Mouse (Mus musculus) erythroblast, adult 5-6 weeks (primary cell): ENCODE data around the gene 4933415A04Rik. TPM values are rescaled to one million over a fixed set of nuclear protein-coding genes. Genes with fewer than 3 reads are reported as not detected.

Experiments
- ATAC-seq: replicated peaks from 2 replicates; pipeline ENCODE4 v1.8.0; 2016; ENCODE audit warnings: moderate number of reproducible peaks, mild to moderate bottlenecking, moderate TSS enrichment, inconsistent platforms; ENCODE audit not compliant: poor library complexity, low FRiP score, severe bottlenecking
- total RNA-seq, 2 experiments: library from RNA; stranded (forward) in 1 of 2; stranded (reverse) in 1 of 2; fragments of 150-400 nt in 1 of 2; fragments of 200-764, 138-1000 nt in 1 of 2; gene quantifications; 2 replicates each; pipeline versions ENCODE4 v1.2.3 to v1.2.4; 2015 to 2017; ENCODE audit warnings: low replicate concordance in 2 of 2

Gene 4933415A04Rik
- total RNA-seq, 2 experiments from 2014 or later = not detected

DNA sequence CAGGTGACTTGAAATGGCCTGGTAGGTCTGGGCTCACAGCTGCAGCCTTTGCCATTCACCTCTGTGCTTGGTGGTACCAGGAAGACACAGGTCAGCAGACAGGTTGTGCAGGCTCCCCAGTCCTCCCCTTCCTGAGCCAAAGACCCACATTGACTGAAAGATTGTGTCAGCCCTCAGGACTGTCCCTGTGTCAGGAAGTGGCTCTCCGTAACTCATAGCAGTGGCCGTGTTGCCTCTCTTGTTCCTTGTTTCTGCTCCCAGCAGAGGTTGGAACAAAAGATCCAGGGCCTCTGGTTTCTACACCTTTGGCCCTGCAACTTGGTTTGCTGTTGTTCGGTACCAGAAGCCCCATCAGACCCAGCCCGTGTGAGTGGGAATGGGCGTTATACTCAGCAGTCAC, 17.7 kb upstream of the 4933415A04Rik start:
- no peak for ATAC-seq

DNA sequence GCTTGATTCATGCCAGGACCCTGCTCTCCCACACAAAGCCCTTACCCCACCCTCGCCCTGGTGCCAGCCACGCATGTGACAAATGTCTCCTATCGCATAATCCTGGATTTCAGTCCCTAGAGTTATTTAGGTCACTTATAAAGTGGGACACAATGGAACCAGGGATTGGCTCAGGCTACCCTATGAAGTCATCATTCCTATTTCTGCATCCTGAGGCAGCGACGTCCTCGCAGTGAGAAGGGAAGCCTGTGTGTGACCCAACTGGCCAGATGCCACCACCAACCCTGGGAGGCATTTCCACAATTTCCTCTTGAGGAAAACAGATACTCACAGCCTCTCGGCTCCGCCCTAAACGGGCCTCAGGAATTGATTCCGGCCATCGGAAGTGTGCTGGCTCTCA, 17.2 kb upstream of the 4933415A04Rik start:
- no peak for ATAC-seq

DNA sequence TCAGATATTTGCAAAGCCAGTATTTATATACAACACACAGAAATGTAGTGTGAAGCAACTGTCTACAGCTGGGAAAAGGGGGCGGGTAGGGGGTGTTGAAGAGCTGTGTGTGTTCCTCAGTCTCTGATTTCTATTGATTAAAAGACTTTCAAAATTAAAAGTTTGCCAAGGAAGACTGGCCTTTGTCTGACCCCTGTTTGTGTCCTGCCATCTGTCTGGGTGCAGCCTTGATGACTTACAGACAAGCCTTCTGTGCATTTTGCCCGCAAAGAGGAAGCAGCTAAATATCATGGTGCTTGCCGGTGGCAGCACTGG, 11.8 kb upstream of the 4933415A04Rik start:
- no peak for ATAC-seq

DNA sequence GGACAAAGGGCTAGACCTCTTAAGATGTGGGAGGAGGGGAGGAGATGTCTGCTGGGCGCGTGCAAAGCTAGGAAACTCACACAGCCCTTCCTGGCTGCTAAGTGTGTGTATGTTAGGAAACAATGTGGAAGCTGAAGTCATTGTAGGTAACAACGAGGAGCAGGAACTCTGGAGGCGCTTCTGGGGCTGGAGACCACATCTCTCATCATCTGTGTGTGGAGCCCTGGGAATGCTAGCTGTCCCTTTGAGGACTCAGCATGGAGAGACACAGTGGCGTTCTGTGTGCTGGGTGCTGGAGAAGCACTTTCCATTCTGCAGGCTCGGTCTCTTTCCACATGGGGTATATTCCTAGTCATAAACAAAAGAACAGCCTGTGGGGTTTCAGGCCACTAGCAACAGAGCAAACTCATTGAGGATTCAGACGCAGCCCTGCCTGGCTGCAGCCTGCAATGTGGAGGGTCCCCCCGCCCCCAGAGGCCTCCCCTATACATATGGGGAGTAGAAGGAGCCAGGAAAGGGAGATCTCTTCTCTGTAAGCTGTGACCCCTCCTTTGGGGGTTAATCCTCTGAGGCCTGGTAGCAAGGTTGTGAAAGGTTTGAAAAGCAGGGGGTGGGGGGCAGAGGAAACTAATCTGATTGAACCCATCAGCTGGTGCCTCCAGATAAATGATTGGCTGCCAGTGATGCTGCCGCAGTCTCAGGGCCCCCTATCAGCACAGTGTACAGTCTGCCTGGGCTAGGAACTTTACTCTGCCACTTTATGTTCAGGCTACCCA, 11.3 kb upstream of the 4933415A04Rik start:
- no peak for ATAC-seq

DNA sequence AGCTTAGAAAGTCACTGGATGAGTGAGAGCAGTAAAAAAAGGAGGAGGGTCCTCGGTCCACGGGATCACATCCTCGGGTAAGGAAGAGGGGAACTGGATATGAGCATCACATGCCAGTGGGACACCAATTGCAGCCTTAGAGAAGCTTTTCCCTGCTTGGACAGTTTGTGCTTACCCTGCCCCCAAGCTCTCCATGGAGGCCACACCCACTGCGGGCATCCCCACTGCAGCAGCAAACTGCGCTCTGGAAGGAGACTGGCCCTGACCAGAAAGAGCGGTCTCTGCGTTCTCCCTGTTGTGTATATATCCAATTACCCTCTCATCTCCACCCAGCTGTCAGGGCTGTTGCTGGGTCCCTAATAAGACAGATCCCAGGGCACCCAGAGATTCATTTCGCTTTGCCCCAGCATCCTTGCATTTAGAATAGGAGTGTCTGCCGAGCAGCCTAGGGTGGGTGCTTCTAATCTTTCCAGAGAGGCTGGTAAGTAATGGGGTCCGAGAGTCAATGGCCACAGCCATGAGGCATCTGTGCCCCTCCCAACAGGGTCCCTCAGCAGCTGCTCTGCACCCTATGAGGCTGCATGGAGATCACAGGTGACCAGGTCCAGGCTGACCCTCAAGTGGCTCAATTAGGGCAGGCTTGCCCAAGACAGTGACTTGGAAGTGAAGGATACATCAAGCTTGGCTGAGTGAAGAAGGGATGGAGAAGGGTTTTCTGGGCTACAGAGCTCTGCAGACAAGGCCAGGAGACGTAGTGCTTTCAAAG, 8.9 kb upstream of the 4933415A04Rik start:
- no peak for ATAC-seq

DNA sequence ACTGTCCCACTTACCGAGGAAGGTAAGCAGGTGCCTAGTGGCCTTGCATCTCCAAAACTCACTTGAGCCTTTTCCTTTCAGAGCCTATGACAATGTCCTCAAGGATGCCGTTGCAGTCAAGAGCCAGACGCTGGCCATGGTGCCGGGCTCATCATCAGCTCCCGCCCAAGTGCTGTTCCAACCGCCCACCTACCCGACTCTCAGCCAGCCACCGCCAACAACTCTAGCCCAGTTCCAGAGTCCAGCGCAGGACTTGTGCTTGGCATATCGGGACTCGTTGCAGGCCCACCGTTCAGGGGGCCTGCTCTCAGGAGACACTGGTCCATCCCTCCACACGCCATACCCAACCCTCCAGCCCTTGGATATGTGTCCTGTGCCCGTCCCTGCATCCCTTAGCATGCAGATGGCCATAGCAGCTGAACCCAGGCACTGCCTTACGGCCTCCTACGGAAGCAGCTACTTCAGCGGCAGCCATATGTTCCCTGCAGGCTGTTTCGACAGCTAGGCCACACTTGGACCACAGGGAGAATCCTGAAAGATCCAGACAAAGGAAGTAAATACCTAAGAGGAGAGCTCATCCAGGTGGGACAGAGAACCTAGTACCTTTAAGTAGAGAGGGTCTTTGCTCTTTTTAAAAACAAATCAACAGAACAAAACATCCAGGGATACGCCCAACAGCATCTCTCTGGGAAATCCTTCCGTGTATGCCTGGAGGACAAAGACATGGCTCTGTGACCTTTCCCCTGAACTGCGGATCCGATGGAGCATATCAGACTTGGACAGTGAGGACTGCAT, 1.4 kb upstream of the 4933415A04Rik start:
- ATAC-seq = no peak

DNA sequence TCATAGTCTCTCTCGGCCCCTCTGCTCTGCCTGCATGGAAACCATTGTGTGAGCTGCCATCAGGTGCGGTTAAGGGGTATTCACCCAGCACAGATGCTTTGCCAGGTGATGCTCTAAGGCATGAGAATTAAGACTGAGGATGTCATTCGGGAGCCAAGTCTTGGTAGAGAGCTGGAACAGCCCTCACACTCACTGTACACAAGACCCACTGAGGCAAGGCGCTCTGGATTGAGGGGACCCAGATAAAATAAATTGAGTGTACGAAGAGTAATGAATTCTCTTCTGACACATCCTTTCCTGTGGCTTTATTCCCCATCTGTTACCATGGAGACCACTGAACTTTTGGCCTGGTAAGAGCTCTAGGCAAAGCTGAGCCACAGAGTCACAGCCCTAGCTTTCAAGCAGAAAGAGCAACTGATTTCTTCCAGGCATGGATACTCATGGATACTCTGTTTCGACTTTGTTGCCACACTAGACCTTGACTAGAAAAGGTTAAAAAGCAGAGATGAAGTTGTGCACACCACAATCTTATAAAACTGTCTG, 2.8 kb downstream of the 4933415A04Rik start:
- no peak for ATAC-seq

DNA sequence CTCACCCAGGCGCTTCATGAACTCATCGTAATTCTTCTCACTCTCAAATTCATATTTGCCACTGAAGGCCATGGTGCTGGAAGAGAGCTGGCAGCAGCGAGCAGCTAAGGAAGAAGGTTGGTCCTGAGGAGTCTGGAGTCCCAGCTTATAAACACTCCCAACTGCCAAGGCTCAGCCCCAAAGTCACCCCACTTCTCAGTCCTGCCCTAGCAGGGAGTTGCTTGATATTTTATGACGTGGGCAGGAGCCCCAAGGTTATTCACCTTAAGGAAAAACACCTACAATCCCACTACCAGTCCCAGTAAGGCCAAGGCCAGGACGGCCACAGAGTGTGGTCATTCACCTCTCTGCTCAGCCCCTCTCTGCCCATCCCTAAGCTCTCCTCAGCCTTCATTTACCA, 14.6 kb downstream of the 4933415A04Rik start, which contains the start of gene Fabp6:
Fabp6 (minus strand) TSS at position 101 of the 400 bp plus-strand sequence.
- no peak for ATAC-seq

DNA sequence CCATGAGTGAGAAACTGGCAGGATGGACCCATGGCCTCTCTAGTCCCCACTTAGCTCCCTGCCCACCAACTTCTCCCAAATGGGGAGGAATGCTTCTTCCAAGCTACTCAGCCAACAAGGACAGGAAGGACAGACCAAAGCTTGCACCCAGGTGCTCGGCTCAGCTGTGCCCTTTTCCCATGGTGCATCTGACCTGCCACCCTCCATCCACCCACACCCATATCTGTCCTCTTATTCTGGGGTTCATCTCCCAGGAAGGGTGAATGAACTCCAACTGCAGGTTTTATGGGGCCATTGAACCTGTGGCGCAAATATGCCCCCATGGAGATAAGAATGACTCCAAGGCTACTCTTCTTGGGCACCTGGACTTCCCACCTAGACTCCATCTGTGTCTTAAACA, 17.4 kb downstream of the 4933415A04Rik start:
- ATAC-seq = no peak

DNA sequence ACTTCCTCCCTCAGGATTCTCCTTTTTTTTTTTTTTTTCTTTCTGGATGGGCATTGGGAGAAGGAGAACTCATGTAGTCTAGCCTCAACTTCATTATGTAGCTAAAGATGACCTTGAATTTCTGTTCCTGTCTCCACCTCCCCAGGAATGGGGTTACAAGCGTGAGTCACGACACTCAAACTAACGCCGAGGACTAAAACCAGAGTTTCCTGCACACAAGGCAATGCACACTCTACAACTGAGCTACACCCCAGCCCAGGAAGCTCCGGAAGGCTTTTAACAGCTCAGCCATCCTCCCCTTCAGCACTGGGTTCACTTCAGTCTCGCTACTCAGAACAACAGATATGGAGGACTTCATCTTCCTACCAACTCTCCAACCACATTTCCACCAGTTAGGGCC, 18.1 kb downstream of the 4933415A04Rik start:
- ATAC-seq = no peak

DNA sequence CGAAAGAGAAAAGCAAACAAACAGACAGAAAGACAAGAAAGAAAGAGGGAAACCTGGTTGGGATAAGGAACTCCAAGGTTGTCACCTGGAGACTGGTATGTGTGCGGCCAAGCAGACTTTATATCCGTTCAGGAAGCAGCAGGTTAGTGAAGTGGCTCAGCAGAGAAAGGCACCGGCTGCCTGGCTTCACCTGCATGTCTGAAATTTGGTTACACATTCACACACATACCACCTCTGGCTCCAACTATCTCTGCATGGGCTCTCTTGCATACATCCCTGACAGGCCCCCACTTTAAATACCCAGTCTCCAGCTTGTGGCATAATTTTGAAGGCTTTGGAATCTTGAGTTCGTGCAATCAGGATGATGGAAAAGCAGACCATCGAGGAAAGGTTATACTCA, 19.0 kb downstream of the 4933415A04Rik start:
- no peak for ATAC-seq

DNA sequence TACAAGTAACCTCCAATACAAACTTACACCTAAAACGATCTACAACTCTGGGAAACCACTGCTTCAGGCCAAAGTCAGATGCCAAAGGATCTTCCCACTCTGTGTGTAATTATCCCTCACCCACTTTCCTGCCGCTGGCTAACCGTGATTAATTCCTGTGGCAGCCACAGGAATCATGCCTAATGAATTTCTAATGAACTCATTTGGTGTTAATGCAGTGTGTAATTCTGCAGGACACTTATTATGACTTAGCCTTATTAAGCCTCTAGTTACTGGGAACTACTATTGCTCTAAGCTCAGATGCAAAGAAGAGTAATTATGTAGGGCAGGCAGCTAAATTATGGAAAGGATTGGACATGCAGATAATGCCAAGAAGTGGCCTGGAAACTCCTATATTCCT, 21.6 kb downstream of the 4933415A04Rik start:
- ATAC-seq = no peak

DNA sequence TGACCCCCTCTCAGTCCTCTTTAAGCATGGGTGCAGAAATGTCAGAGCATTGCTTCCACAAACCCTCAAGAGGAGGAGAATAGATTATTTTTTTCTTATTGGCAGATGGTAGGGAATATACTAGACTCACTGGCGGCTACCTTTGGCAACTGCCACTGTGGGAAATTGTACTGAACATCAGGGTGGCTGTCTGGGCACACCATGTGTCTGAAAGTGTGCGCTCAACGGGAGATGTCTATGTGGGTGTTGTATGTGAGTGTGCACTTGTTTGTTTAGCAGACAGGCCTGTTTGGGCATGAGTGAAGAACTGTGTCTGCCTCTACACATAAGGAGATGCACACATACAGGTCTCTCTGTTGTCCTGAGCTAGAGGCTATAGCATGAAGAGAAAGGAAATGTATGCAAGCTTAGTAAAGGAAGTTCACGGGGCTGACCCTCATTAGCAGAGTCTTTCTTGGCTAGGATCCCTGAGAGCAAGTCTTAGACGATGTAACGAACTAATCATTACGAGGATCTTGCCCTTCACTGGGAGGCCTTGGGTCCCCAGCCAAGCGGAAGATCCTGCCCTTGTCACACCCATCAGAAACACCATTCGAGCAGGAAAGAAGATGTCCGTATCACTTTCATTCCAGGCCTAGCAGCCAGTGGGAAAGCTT, 23.3 kb downstream of the 4933415A04Rik start:
- ATAC-seq = no peak

DNA sequence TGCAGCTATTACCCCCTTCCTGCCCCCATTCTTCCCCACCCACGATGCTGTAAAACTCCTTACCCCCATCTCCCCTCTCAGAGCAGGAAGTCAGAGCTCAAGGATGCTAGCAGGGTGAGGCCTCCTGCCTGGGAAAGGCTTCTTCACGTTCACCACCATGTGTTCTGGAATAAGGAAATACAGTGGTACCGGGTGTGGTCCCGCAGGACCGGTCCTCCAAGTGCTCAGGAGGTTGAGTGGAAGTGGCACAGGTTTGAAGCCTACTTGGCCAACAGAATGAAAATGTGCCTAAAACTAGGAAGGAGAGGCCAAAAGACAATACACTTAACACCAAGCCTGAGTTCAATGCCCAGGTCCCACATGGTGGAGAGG, 23.8 kb downstream of the 4933415A04Rik start:
- ATAC-seq = no peak

DNA sequence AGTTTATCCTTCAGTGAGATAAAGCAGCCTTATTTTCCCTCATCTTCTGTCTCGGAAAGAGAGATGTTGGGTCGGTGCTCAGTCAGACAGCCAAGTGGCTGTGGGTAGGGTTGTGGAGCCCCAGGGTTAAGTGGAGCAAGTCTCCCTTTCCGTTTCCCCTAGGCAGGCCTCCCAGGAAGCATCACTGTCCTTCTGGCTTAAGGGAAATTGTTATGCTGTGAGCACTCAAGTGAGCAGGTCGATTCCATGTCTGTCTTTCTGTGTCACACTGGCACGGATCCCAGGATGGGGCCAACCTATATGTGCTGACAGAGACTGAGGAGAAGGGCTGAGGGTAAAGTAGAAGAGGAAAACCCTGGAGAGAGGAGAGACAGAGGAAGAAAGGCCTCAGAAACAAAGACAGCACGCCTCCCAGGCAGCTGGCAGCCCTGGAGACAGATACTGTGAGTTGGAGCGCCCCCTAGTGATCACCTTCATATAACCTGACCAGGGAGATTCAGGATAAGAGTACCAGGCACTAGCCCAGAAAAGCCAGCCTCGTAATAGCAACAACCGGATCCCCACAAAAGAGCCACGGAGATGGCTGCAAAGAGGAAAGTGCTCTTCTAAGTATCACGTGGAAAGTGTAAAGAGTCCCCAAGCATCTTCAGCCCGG, 26.1 kb downstream of the 4933415A04Rik start:
- peak; percentile 82 for ATAC-seq

DNA sequence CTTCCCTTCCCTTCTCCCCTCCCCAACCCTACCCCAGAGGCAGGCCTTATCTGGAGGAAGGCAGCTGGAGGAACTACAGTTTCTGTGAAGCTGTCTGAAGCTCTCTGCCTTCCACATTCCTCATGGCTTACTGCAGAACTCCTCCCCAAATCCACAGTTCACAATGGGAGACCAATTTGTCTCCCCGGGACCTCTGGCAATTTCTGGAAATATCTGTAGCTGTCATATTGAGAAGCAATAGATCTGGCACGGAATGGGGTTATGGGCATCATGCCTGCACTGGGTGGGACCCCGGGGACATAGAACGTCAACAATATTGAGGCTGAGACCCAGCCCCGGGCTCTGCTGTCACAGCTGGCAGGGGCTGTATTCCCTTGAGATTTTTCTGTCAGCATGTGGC, 31.1 kb downstream of the 4933415A04Rik start:
- ATAC-seq = no peak

DNA sequence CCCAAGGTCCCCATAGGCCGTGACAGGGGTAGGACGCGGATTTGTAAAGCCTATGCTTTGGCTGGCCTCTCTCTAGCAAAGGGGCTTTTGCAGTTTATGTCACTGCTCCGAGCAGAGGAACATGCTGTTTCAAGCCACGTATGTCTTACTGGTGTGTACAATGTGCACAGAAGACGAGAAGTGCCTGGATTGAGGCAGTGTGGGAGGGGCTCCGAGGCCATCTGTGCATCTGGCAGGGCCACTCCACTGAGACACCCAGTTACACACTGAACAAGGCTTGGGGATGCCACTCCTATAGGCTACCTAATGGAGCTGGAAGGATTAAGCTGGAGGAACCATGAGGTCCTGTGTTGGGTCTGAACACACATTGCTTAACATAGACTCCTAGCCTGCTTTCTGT, 31.6 kb downstream of the 4933415A04Rik start:
- ATAC-seq = no peak

DNA sequence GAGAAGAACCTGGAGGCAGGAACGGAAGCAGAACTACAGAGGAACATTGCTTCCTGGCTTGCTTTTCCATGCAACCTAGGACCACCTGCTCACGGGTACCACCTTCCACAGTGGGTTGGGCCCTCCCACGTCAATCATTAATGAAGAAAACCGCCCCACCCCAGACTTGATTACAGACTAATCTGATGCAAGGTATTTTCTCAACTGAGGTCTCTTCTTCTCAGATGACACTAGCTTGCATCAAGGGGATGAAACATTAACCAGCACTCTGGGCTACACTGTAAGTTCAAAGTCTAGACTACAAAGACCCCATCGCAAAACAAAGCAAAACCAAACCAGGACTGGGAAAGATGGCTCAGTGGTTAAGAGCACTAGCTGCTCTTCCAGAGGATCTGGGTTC, 34.9 kb downstream of the 4933415A04Rik start:
- no peak for ATAC-seq

DNA sequence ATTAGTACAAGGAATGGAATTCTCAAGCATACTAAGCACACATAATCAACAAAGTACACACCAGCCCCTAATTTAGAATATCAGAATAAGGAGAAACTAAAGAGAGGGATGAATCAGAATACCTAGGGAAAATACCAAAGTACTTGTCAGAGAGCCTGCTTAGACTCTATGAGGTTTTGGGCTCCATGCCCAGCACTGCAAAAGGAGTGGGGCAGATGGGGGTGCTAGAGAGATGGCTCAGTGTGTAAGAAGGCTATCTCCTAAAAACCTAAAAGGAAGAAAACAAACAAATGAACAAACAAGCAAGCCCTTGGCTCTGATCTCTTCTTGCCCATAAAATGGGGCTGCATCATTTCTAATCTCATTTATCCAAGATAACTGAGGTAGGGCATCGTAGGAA, 37.5 kb downstream of the 4933415A04Rik start:
- ATAC-seq = no peak
